Mouse (Mus musculus): ENCODE results near the gene Vash2. TPM values are rescaled to one million over a fixed set of nuclear protein-coding genes. Genes with fewer than 3 reads are reported as not detected.

Gene Vash2
- polyA plus RNA-seq, 1 experiment from 2014 or later, result 3.9 TPM

- ATAC-seq, result peak; percentile 85
- Histone ChIP-seq H3K27ac (ENCODE audit: low read depth, low read length) (peak overlapping the region; percentile 58), H3K4me3 (ENCODE audit: low read depth, low read length) (no peak overlapping the region), H3K9me3 (ENCODE audit: control insufficient read depth) (no peaks in the 10 kb centered on the region), H3K4me1 (replicated peaks; ENCODE audit: control insufficient read depth, insufficient read depth, low read length) (no peaks in the 10 kb centered on the region), H3K9ac (ENCODE audit: low read depth, low read length) (no peak overlapping the region), H3K36me3 (ENCODE audit: control insufficient read depth, insufficient read depth) (no peaks in the 10 kb centered on the region), H3K4me2 (replicated peaks; ENCODE audit: low read depth) (no peak overlapping the region), H3K27me3 (replicated peaks; ENCODE audit: control insufficient read depth, insufficient read depth, low read length) (no peaks in the 10 kb centered on the region)
- WGBS, result 41% methylated on average over 8 of the region's 8 CpGs
- TF ChIP-seq CTCF (IDR thresholded peaks at IDR 0.05; ENCODE audit: low read depth), result no peak
These were observed 59.2 kb downstream of the Vash2 start for GRCm38 (mm10) chr1:190919725-190920469.

DNA sequence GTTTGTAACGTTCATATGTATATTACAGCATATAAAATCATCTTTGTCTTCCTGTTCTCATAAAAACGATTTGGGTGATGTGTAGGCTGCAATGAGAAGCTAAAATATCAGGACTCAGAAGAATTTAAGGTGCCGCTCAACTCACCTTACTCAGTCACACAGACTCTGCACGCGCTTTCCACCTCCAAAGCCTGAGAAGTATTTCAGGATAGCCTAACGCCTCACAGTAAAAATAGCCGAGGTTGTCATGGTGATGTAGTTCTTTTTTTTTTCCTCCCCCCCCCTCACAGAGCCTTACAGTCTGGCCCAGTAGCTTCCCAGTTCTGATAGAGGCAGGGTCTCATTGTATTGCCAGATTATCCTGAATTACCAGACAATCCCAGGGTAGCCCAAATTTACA, 60.2 kb downstream of the Vash2 start:
- Histone ChIP-seq H3K4me1 (replicated peaks; ENCODE audit: control insufficient read depth, insufficient read depth, low read length) (no peaks in the 10 kb centered on the region), H3K27ac (ENCODE audit: low read depth, low read length) (no peak overlapping the region), H3K9me3 (ENCODE audit: control insufficient read depth) (no peaks in the 10 kb centered on the region), H3K4me2 (replicated peaks; ENCODE audit: low read depth) (no peak overlapping the region), H3K9ac (ENCODE audit: low read depth, low read length) (no peak overlapping the region), H3K4me3 (ENCODE audit: low read depth, low read length) (no peak overlapping the region), H3K27me3 (replicated peaks; ENCODE audit: control insufficient read depth, insufficient read depth, low read length) (no peaks in the 10 kb centered on the region), H3K36me3 (ENCODE audit: control insufficient read depth, insufficient read depth) (no peaks in the 10 kb centered on the region)
- 64% methylated on average over 7 of the region's 7 CpGs for WGBS
- ATAC-seq, result no peak
- TF ChIP-seq CTCF (IDR thresholded peaks at IDR 0.05; ENCODE audit: low read depth), result no peak

DNA sequence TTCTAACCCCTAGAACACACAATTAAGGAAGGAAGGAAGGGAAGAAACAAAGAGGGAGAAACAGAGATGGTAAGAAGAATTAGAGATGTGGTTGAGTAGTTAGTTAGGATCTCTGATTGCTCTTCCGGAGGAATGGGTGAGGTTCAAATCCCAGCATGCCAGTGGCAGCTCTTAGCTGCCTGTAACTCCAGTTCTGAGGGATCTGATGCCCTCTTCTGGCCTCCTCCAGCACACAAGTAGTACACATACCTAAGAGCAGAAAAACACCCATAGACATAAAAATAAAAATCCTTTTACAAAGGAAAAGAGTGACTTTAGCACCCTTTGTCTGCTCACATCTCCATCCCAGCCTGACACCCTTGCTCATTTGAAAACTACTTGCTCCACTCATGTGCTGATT, 66.5 kb downstream of the Vash2 start:
- Histone ChIP-seq H3K36me3 (ENCODE audit: control insufficient read depth, insufficient read depth) (no peaks in the 10 kb centered on the region), H3K4me3 (ENCODE audit: low read depth, low read length) (no peak overlapping the region), H3K27ac (ENCODE audit: low read depth, low read length) (no peak overlapping the region), H3K9ac (ENCODE audit: low read depth, low read length) (no peak overlapping the region), H3K27me3 (replicated peaks; ENCODE audit: control insufficient read depth, insufficient read depth, low read length) (no peaks in the 10 kb centered on the region), H3K4me2 (replicated peaks; ENCODE audit: low read depth) (no peak overlapping the region), H3K4me1 (replicated peaks; ENCODE audit: control insufficient read depth, insufficient read depth, low read length) (peaks cover 8% of the 10 kb centered on the region; the same call in 1 of the 2 replicates), H3K9me3 (ENCODE audit: control insufficient read depth) (no peaks in the 10 kb centered on the region)
- TF ChIP-seq CTCF (IDR thresholded peaks at IDR 0.05; ENCODE audit: low read depth), result peak; percentile 46
- no peak for ATAC-seq
- WGBS, result 53% methylated on average over 1 of the region's 1 CpGs

DNA sequence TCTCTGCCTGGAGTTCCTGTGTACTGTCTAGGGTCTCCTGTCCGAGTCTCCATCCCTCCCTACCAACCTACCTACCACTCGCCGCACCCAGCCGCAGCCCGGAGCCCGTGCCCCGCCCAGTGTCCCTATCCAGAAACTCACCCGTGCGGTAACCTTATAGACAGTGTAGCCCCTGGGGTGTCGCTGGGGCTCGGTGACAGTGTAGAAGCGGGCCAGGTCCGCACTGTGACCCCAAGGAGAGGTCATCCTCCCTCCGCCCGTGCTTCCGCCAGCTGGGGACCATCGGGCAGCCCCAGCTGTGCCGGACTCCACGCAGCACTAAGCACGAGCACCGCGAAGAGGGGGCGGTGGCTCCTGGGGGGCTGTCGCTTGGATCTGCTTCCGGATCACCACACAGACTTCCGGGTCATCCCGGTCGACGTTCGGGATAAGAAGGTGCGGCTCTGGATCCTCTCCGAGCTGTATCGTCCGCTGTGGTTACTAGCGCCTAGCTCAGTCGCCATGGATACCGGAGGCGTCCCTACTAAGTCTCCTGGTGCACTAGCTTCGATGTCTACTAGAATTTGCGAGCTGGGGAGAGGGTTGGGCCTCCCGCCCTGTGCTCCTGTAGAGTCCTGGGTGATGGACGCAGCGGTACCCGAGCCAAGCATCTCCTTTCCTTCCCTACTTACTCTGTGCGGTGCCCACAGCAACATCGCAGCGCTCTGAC, 67.5 kb downstream of the Vash2 start, which contains the start of gene Rps6kc1:
Gene Rps6kc1 (minus strand): TSS at position 356 of the 709 bp plus-strand sequence.
- Histone ChIP-seq H3K9me3 (ENCODE audit: control insufficient read depth) (no peaks in the 10 kb centered on the region), H3K4me3 (ENCODE audit: low read depth, low read length) (peak within 1 kb of the TSS; percentile 78), H3K36me3 (ENCODE audit: control insufficient read depth, insufficient read depth) (no peaks in the 10 kb centered on the region), H3K4me2 (replicated peaks; ENCODE audit: low read depth) (peak within 1 kb of the TSS; percentile 96), H3K9ac (ENCODE audit: low read depth, low read length) (peak within 1 kb of the TSS; percentile 71), H3K4me1 (replicated peaks; ENCODE audit: control insufficient read depth, insufficient read depth, low read length) (peaks cover 8% of the 10 kb centered on the region; the same call in 1 of the 2 replicates), H3K27ac (ENCODE audit: low read depth, low read length) (peak within 1 kb of the TSS; percentile 61), H3K27me3 (replicated peaks; ENCODE audit: control insufficient read depth, insufficient read depth, low read length) (no peaks in the 10 kb centered on the region)
- WGBS, result under 1% methylated on average over 47 of the region's 47 CpGs
- TF ChIP-seq CTCF (IDR thresholded peaks at IDR 0.05; ENCODE audit: low read depth), result no peak
- peak; percentile 84 for ATAC-seq

DNA sequence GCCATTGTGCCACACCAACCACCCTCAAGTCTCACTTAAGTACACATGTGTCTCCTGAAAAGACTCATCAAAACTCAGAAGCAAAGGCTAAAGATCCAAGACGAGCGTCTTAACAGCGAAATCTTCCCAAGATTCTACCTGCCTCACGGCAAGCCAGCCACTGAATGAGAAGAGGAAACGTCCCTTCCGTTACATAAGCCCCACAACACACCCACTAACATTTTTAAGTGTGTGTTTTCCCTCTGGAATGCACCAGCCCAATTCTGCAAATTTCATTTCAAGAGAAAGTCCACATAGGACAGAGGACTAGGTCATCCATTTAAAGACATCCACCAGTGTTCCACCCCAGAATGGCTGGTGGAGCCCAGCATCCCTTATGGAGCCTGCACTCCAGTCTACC, 68.3 kb downstream of the Vash2 start:
- 63% methylated on average over 6 of the region's 6 CpGs for WGBS
- Histone ChIP-seq H3K27me3 (replicated peaks; ENCODE audit: control insufficient read depth, insufficient read depth, low read length) (no peaks in the 10 kb centered on the region), H3K36me3 (ENCODE audit: control insufficient read depth, insufficient read depth) (no peaks in the 10 kb centered on the region), H3K27ac (ENCODE audit: low read depth, low read length) (no peak overlapping the region), H3K4me2 (replicated peaks; ENCODE audit: low read depth) (peak overlapping the region; percentile 96), H3K4me1 (replicated peaks; ENCODE audit: control insufficient read depth, insufficient read depth, low read length) (peaks cover 8% of the 10 kb centered on the region; the same call in 1 of the 2 replicates), H3K4me3 (ENCODE audit: low read depth, low read length) (peak overlapping the region; percentile 78), H3K9ac (ENCODE audit: low read depth, low read length) (peak overlapping the region; percentile 71), H3K9me3 (ENCODE audit: control insufficient read depth) (no peaks in the 10 kb centered on the region)
- no peak for TF ChIP-seq CTCF (IDR thresholded peaks at IDR 0.05; ENCODE audit: low read depth)
- no peak for ATAC-seq

- no peak for ATAC-seq
- Histone ChIP-seq H3K4me3 (ENCODE audit: low read depth, low read length) (no peak overlapping the region), H3K4me2 (replicated peaks; ENCODE audit: low read depth) (no peak overlapping the region), H3K4me1 (replicated peaks; ENCODE audit: control insufficient read depth, insufficient read depth, low read length) (no peaks in the 10 kb centered on the region), H3K9me3 (ENCODE audit: control insufficient read depth) (no peaks in the 10 kb centered on the region), H3K27me3 (replicated peaks; ENCODE audit: control insufficient read depth, insufficient read depth, low read length) (no peaks in the 10 kb centered on the region), H3K36me3 (ENCODE audit: control insufficient read depth, insufficient read depth) (peaks cover 22% of the 10 kb centered on the region), H3K27ac (ENCODE audit: low read depth, low read length) (no peak overlapping the region), H3K9ac (ENCODE audit: low read depth, low read length) (no peak overlapping the region)
- 61% methylated on average over 16 of the region's 16 CpGs for WGBS
- TF ChIP-seq CTCF (IDR thresholded peaks at IDR 0.05; ENCODE audit: low read depth), result no peak
These were observed 74.4 kb downstream of the Vash2 start for GRCm38 (mm10) chr1:190904714-190905113.
